Mouse (Mus musculus): ENCODE data around the gene Snrpd3. TPM values are rescaled to one million over a fixed set of nuclear protein-coding genes. Genes with fewer than 3 reads are reported as not detected.
A peak's percentile ranks its signal among the peaks of the same experiment; 100 is the strongest.
"Not testable (repeated sequence)": the region's sequence is repeated elsewhere in the genome, so short reads cannot be mapped to it uniquely, and the experiment has no call there.

The Snrpd3 gene
- polyA plus RNA-seq, 1 experiment from 2014 or later = 139 TPM

- peak overlapping the region; percentile 98; the same call in 1 of the 2 replicates for H3K27ac ChIP-seq
- no peaks in the 10 kb centered on the region for H3K27me3 ChIP-seq
- no peak for ATAC-seq (ENCODE audit: insufficient number of reproducible peaks, low FRiP score, low TSS enrichment, low read depth)
- no peaks in the 10 kb centered on the region for H3K9me3 ChIP-seq
- peaks cover 34% of the 10 kb centered on the region for H3K36me3 ChIP-seq
- H3K4me2 ChIP-seq = peak overlapping the region; percentile 64
- peak overlapping the region; percentile 97 for H3K9ac ChIP-seq
- peaks cover 38% of the 10 kb centered on the region for H3K4me1 ChIP-seq
- WGBS = 23% methylated on average over 8 of the region's 8 CpGs
- H3K4me3 ChIP-seq = peak overlapping the region; percentile 92
Observed at GRCm38 (mm10) chr10:75516038-75516723, 1.2 kb upstream of the Snrpd3 start.

DNA sequence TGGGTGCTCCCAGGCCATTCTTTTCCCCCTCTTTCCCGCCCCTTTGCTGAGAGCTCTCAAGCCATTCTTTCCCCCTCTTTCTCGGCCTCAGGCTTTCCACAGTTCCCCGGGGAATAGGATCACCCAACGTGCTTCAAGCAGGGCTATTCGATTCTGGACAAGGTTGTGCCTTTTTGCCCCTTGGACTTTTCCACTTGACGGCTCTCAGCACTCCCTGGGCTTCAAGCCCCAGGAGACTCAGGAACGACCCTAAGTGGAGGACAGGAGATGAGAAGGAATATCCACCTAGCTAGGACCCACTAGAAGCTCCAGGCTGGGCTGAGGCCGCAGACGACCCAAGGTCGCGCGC lies 653 bp upstream of the Snrpd3 start:
- Histone ChIP-seq H3K36me3 (peaks cover 34% of the 10 kb centered on the region), H3K4me1 (peaks cover 40% of the 10 kb centered on the region), H3K27me3 (no peaks in the 10 kb centered on the region), H3K9me3 (no peaks in the 10 kb centered on the region), H3K4me3 (peak overlapping the region; percentile 92), H3K9ac (peak overlapping the region; percentile 97), H3K27ac (peak overlapping the region; percentile 98), H3K4me2 (peak overlapping the region; percentile 64)
- WGBS = 0% methylated on average over 12 of the region's 12 CpGs
- no peak for ATAC-seq (ENCODE audit: insufficient number of reproducible peaks, low FRiP score, low TSS enrichment, low read depth)

DNA sequence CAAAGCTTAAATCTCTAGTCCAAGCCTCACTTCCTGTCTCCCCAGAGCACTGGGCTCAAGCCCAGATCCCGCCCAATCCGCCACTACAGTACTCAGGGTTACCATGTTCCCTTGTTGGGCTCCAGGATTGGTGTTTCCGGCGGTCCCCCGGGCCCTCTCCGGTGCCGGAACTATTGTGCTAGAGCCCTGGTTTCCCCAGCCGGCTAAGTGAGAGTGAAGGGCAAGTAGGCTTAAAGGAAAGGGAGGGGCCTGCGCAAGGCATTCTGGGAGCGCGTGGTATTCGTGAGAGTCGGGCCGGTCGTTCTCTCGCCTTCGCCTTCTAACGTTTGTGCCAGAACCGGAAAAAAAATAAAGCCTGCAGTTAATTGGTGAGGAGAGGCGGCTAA lies 400 bp downstream of the Snrpd3 start, which contains the start of gene Gucd1:
TSS of gene Gucd1 (minus strand) at position 215 of the 386 bp plus-strand sequence.
- H3K36me3 ChIP-seq = peaks cover 34% of the 10 kb centered on the region
- ATAC-seq (ENCODE audit: insufficient number of reproducible peaks, low FRiP score, low TSS enrichment, low read depth) = peak; percentile 92
- H3K9ac ChIP-seq = peak within 1 kb of the TSS; percentile 97
- H3K27me3 ChIP-seq = no peaks in the 10 kb centered on the region
- H3K27ac ChIP-seq = peak within 1 kb of the TSS; percentile 98
- no peaks in the 10 kb centered on the region for H3K9me3 ChIP-seq
- H3K4me2 ChIP-seq = peak within 1 kb of the TSS; percentile 64
- peak within 1 kb of the TSS; percentile 92 for H3K4me3 ChIP-seq
- peaks cover 42% of the 10 kb centered on the region for H3K4me1 ChIP-seq
- WGBS = under 1% methylated on average over 20 of the region's 20 CpGs

DNA sequence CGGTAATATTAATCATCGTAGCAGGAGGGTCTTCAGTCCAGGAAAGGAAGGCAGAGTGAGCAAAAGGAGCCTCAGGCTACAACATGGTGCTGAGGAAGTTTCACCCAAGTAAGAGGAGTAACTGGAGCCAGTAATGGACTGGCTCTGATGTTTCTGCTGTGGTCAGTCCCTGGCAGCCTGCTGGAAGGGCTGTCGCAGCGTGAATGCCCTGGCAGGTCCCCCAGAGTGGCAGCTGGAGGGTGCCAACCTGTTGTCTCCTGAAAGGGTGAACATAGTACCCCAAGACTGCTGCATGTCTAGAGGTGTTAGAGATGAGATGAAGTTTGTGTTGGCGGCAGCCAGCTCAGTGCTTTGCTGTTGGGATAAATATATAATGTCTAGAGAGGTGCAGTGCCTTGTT lies 3.2 kb downstream of the Snrpd3 start:
- Histone ChIP-seq H3K4me2 (no peak overlapping the region), H3K4me1 (peaks cover 36% of the 10 kb centered on the region), H3K9ac (no peak overlapping the region), H3K36me3 (peaks cover 60% of the 10 kb centered on the region), H3K9me3 (no peaks in the 10 kb centered on the region), H3K4me3 (no peak overlapping the region), H3K27me3 (no peaks in the 10 kb centered on the region), H3K27ac (no peak overlapping the region)
- WGBS = 95% methylated on average over 5 of the region's 5 CpGs
- ATAC-seq (ENCODE audit: insufficient number of reproducible peaks, low FRiP score, low TSS enrichment, low read depth) = no peak

- H3K4me2 ChIP-seq = no peak overlapping the region
- H3K9ac ChIP-seq = no peak overlapping the region
- 70% methylated on average over 4 of the region's 4 CpGs for WGBS
- H3K27ac ChIP-seq = no peak overlapping the region
- no peaks in the 10 kb centered on the region for H3K9me3 ChIP-seq
- H3K27me3 ChIP-seq = no peaks in the 10 kb centered on the region
- H3K4me3 ChIP-seq = no peak overlapping the region
- peaks cover 68% of the 10 kb centered on the region for H3K36me3 ChIP-seq
- peaks cover 25% of the 10 kb centered on the region for H3K4me1 ChIP-seq
- ATAC-seq (ENCODE audit: insufficient number of reproducible peaks, low FRiP score, low TSS enrichment, low read depth) = no peak
Observed at GRCm38 (mm10) chr10:75521643-75522042, 4.3 kb downstream of the Snrpd3 start.

DNA sequence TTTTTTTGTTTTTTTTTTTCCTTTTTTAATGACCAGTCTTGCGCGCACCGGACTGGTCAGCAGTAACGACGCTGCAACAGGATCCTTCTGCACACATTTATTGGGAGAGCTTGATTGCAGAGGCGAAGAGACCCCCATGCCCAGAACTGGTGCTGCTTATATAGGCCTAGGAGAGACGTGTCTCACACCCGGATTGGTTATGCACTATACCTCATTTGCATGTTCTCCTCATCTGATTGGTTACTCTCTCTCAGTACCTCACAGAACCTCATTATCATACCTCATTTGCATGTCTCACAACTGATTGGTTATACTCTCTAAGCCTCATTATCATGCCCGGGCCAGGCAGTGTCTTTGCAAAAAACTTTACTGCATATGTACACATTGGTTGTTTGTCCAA lies 8.1 kb downstream of the Snrpd3 start:
- not testable (repeated sequence) for H3K27ac ChIP-seq; H3K27me3 ChIP-seq; H3K9me3 ChIP-seq; H3K4me3 ChIP-seq; H3K4me2 ChIP-seq; H3K9ac ChIP-seq; ATAC-seq (ENCODE audit: insufficient number of reproducible peaks, low FRiP score, low TSS enrichment, low read depth)
- 91% methylated on average over 9 of the region's 9 CpGs for WGBS
- Histone ChIP-seq H3K4me1 (peaks cover 11% of the 10 kb centered on the region; the same call in 1 of the 2 replicates), H3K36me3 (peaks cover 67% of the 10 kb centered on the region)

DNA sequence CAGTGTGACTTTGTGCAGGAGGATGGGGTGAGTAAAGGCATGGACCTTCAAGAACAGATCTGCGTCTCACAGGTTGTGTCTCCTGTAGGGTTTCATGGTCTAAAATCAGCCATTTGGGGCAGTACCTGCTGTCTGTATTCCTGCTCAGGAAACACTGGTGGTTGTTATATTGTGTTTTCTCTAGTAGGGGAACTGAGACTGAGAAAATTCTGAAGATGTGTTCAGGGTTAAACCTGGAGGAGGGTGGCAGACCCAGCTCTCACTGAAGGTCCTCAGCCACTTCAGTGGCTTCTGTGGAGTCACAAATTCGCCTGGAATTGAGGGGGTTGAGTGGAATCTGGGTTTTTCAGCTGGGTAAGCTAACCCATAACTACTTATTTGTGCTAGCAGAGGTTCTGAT lies 13.0 kb downstream of the Snrpd3 start:
- Histone ChIP-seq H3K4me2 (no peak overlapping the region), H3K9me3 (no peaks in the 10 kb centered on the region), H3K4me1 (no peaks in the 10 kb centered on the region), H3K27ac (no peak overlapping the region), H3K36me3 (peaks cover 61% of the 10 kb centered on the region), H3K27me3 (no peaks in the 10 kb centered on the region), H3K9ac (no peak overlapping the region), H3K4me3 (no peak overlapping the region)
- 91% methylated on average over 2 of the region's 2 CpGs for WGBS
- ATAC-seq (ENCODE audit: insufficient number of reproducible peaks, low FRiP score, low TSS enrichment, low read depth) = no peak

DNA sequence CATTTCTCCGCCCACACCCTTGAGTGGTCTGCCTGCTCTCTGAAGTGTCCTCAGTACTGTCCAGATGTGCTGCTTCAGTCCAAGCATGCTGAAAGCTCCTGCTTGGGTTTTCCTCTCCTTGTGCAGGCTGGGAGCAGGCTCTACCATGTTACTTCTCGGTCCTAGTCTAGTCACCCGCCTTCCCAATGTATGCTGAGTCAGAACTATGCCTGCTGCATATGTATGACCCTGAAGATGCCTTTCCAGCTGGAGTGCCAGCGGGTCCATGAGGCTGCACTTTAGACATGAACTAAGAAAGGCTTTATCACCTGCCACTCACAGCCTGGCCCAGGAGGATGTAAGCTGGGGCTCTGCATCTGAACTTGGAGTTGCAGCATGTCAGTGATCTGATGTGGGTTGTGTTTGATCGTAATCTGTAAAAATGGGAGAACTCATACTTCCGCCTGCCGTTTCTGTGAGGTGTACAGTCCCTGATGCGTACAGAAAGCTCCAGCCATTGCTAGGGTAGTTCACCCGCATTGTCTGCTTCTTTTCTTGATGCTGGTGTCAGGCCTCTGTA lies 14.3 kb downstream of the Snrpd3 start:
- ATAC-seq (ENCODE audit: insufficient number of reproducible peaks, low FRiP score, low TSS enrichment, low read depth) = no peak
- WGBS = 86% methylated on average over 9 of the region's 9 CpGs
- no peak overlapping the region for H3K4me3 ChIP-seq
- peaks cover 62% of the 10 kb centered on the region for H3K36me3 ChIP-seq
- no peaks in the 10 kb centered on the region for H3K4me1 ChIP-seq
- no peaks in the 10 kb centered on the region for H3K9me3 ChIP-seq
- no peaks in the 10 kb centered on the region for H3K27me3 ChIP-seq
- H3K27ac ChIP-seq = no peak overlapping the region
- H3K9ac ChIP-seq = no peak overlapping the region; the same call in 1 of the 2 replicates
- H3K4me2 ChIP-seq = no peak overlapping the region

- Histone ChIP-seq H3K9ac (no peak overlapping the region), H3K4me3 (no peak overlapping the region), H3K9me3 (no peaks in the 10 kb centered on the region), H3K27me3 (no peaks in the 10 kb centered on the region), H3K27ac (no peak overlapping the region), H3K4me1 (no peaks in the 10 kb centered on the region), H3K36me3 (peaks cover 53% of the 10 kb centered on the region), H3K4me2 (no peak overlapping the region)
- WGBS = 93% methylated on average over 8 of the region's 8 CpGs
- no peak for ATAC-seq (ENCODE audit: insufficient number of reproducible peaks, low FRiP score, low TSS enrichment, low read depth)
Observed at GRCm38 (mm10) chr10:75534216-75534615, 16.9 kb downstream of the Snrpd3 start.

DNA sequence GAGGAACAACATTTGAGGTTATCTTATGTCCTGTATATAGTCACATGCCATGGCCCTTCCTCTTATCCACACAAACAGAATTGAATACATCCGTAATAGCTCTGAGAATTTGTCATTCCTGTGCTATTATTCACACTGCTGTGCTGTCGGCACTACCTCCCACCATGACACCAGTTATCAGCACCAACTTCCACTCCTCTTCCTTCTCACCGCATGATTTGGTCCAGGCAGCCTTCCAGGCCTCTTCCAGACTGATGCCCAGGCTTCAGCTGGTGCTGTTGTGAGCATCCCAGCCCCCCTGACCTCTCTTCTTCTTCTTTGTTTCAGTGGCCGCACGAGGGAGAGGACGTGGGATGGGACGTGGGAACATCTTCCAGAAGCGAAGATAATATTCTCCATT lies 17.6 kb downstream of the Snrpd3 start:
- Histone ChIP-seq H3K36me3 (peaks cover 49% of the 10 kb centered on the region), H3K4me2 (no peak overlapping the region), H3K9me3 (no peaks in the 10 kb centered on the region), H3K4me3 (no peak overlapping the region), H3K27me3 (no peaks in the 10 kb centered on the region), H3K9ac (no peak overlapping the region), H3K27ac (no peak overlapping the region), H3K4me1 (no peaks in the 10 kb centered on the region)
- ATAC-seq (ENCODE audit: insufficient number of reproducible peaks, low FRiP score, low TSS enrichment, low read depth) = no peak
- 87% methylated on average over 8 of the region's 8 CpGs for WGBS

- Histone ChIP-seq H3K9ac (no peak overlapping the region), H3K27ac (no peak overlapping the region), H3K36me3 (peaks cover 49% of the 10 kb centered on the region), H3K4me3 (no peak overlapping the region), H3K4me1 (no peaks in the 10 kb centered on the region), H3K27me3 (no peaks in the 10 kb centered on the region), H3K9me3 (no peaks in the 10 kb centered on the region), H3K4me2 (no peak overlapping the region)
- no peak for ATAC-seq (ENCODE audit: insufficient number of reproducible peaks, low FRiP score, low TSS enrichment, low read depth)
- 81% methylated on average over 2 of the region's 2 CpGs for WGBS
Observed at GRCm38 (mm10) chr10:75535423-75535822, 18.1 kb downstream of the Snrpd3 start.

- H3K4me3 ChIP-seq = no peak overlapping the region
- H3K4me1 ChIP-seq = no peaks in the 10 kb centered on the region
- H3K27me3 ChIP-seq = no peaks in the 10 kb centered on the region
- peaks cover 49% of the 10 kb centered on the region for H3K36me3 ChIP-seq
- H3K9ac ChIP-seq = no peak overlapping the region
- no peak overlapping the region for H3K27ac ChIP-seq
- WGBS = 81% methylated on average over 5 of the region's 5 CpGs
- no peaks in the 10 kb centered on the region for H3K9me3 ChIP-seq
- no peak for ATAC-seq (ENCODE audit: insufficient number of reproducible peaks, low FRiP score, low TSS enrichment, low read depth)
- no peak overlapping the region for H3K4me2 ChIP-seq
Observed at GRCm38 (mm10) chr10:75536123-75536522, 18.8 kb downstream of the Snrpd3 start.

Data from limb, embryonic 15.5 days (tissue).